Comparison of ENCODE assay signal across 9 mouse cellular contexts in genomic region chr10:44492815-44493525, GRCm38 (mm10). TPM values are rescaled to one million over a fixed set of nuclear protein-coding genes. Genes with fewer than 3 reads are reported as not detected.
DNase-seq lines count a peak whose midpoint lies in the region; ATAC-seq and TF ChIP-seq lines count a peak whose summit lies in the region.
"Had no signal": no experiment of that assay in that cellular context is flagged by ENCODE, and none has a peak within 500 bp of the region (broad histone marks: within the 10 kb centered on the region; RNA-seq: fewer than 3 reads in every experiment).

No protein-coding gene starts in this region.

- H3K9ac ChIP-seq in lung, embryonic 16.5 days (ENCODE audit: low read length), result no peak overlapping the region
- no peak overlapping the region for H3K9ac ChIP-seq in hindbrain, postnatal 0 days (replicated peaks; ENCODE audit: low read length)
- no peak overlapping the region for H3K9ac ChIP-seq in heart, embryonic 11.5 days (ENCODE audit: low read depth, low read length)

- 44% methylated on average over 8 of the region's 8 CpGs for WGBS in lung, embryonic 16.5 days
- 59% methylated on average over 8 of the region's 8 CpGs for WGBS in hindbrain, postnatal 0 days
- 46% methylated on average over 8 of the region's 8 CpGs for WGBS in heart, embryonic 11.5 days (ENCODE audit: insufficient replicate concordance)

- 0 out of 2 replicates have a peak, but pooled peaks have one; percentile 60 for ATAC-seq in lung, embryonic 16.5 days (ENCODE audit: low read depth)
- peak; percentile 27; the same call in 1 of the 2 replicates for ATAC-seq in hindbrain, postnatal 0 days
- no peak for ATAC-seq in heart, embryonic 11.5 days (replicated peaks; ENCODE audit: insufficient number of reproducible peaks, low FRiP score, low TSS enrichment)

- H3K4me1 ChIP-seq in lung, embryonic 16.5 days (replicated peaks; ENCODE audit: control insufficient read depth, insufficient read depth, low read length), result peaks cover 7% of the 10 kb centered on the region
- H3K4me1 ChIP-seq in hindbrain, postnatal 0 days (ENCODE audit: insufficient read depth, low read length), result no peaks in the 10 kb centered on the region
- no peaks in the 10 kb centered on the region for H3K4me1 ChIP-seq in heart, embryonic 11.5 days (ENCODE audit: control insufficient read depth, insufficient read depth, low read length)

- H3K4me3 ChIP-seq in lung, embryonic 16.5 days (ENCODE audit: low read length), result no peak overlapping the region
- H3K4me3 ChIP-seq in hindbrain, postnatal 0 days (ENCODE audit: low read length), result no peak overlapping the region
- no peak overlapping the region for H3K4me3 ChIP-seq in heart, embryonic 11.5 days (ENCODE audit: low read depth, low read length)

- no peaks in the 10 kb centered on the region for H3K9me3 ChIP-seq in lung, embryonic 16.5 days (ENCODE audit: control insufficient read depth, low read length)
- H3K9me3 ChIP-seq in hindbrain, postnatal 0 days (ENCODE audit: low read length), result no peaks in the 10 kb centered on the region
- H3K9me3 ChIP-seq in heart, embryonic 11.5 days (replicated peaks; ENCODE audit: control insufficient read depth, low read length), result no peaks in the 10 kb centered on the region

- no peaks in the 10 kb centered on the region for H3K27me3 ChIP-seq in lung, embryonic 16.5 days (ENCODE audit: control insufficient read depth, insufficient read depth, low read depth, low read length)
- no peaks in the 10 kb centered on the region for H3K27me3 ChIP-seq in hindbrain, postnatal 0 days (ENCODE audit: insufficient read depth, low read length)
- no peaks in the 10 kb centered on the region for H3K27me3 ChIP-seq in heart, embryonic 11.5 days (ENCODE audit: control insufficient read depth, insufficient read depth, low read length)

- no peak for DNase-seq in lung, adult 18-20 months
- peak; percentile 86 to 91 for DNase-seq in cerebellum, postnatal 10 days
- peak; percentile 16 for DNase-seq in hindbrain, postnatal 0 days (ENCODE audit: low spot score)
- DNase-seq in retina, embryonic 14.5 days (ENCODE audit: low spot score), result peak; percentile 93
- DNase-seq in testis, postnatal 14 days (ENCODE audit: low spot score), result no peak
- DNase-seq in heart, postnatal 25 days (ENCODE audit: low spot score), result no peak
- DNase-seq: layer of hippocampus, postnatal 36 days had no signal

- H3K4me2 ChIP-seq in lung, embryonic 16.5 days (ENCODE audit: low read depth, low read length), result no peak overlapping the region
- H3K4me2 ChIP-seq in hindbrain, postnatal 0 days (ENCODE audit: low read depth, low read length), result no peak overlapping the region
- no peak overlapping the region for H3K4me2 ChIP-seq in heart, embryonic 11.5 days

- no peaks in the 10 kb centered on the region for H3K36me3 ChIP-seq in lung, embryonic 16.5 days (ENCODE audit: control insufficient read depth, insufficient read depth, low read length)
- no peaks in the 10 kb centered on the region for H3K36me3 ChIP-seq in hindbrain, postnatal 0 days (ENCODE audit: insufficient read depth, low read length)
- no peaks in the 10 kb centered on the region for H3K36me3 ChIP-seq in heart, embryonic 11.5 days (ENCODE audit: control insufficient read depth, insufficient read depth, low read length)

- intact Hi-C loops in heart, postnatal 25 days (cut with DNase I), result no loop called here

- no peak for TF ChIP-seq CTCF in hindbrain, postnatal 0 days (IDR thresholded peaks at IDR 0.05; ENCODE audit: low read depth)

- H3K27ac ChIP-seq in lung, embryonic 16.5 days (ENCODE audit: low read length), result no peak overlapping the region
- H3K27ac ChIP-seq in hindbrain, postnatal 0 days, result no peak overlapping the region
- no peak overlapping the region for H3K27ac ChIP-seq in heart, embryonic 11.5 days (ENCODE audit: low read depth, low read length)

RNA-seq across cellular contexts. Expression of gene Prdm1, which starts 35.3 kb away (rescaled TPM):
- 2.3 and 2.5 TPM in 2 replicates for polyA plus RNA-seq in lung, embryonic 16.5 days (2015; fragmentation: Nextera tagmentation; extraction: Ambion mirVana)
- 0.25 and 0.63 TPM in 2 replicates for total RNA-seq in hindbrain, postnatal 0 days (2014; rRNA removed)
- 0.39 and 0.44 TPM in 2 replicates for polyA plus RNA-seq in hindbrain, postnatal 0 days (2015; fragmentation: Nextera tagmentation; extraction: Ambion mirVana)
- polyA plus RNA-seq in heart, embryonic 11.5 days (2014; fragmentation: Nextera tagmentation; extraction: Ambion mirVana), result 0.08 and 0.36 TPM in 2 replicates
- 1 to 10 TPM; 1.8 to 2.9 TPM for total RNA-seq in heart, postnatal 25 days (2021)

Comparison
In these comparisons a context has a peak if more than half of its experiments do, and no peak if none do; other contexts are left out.
1. DNase-seq: peak in cerebellum, postnatal 10 days (2 of 2), hindbrain, postnatal 0 days (single experiment) and retina, embryonic 14.5 days (single experiment); none in lung, adult 18-20 months (0 of 2), testis, postnatal 14 days (single experiment) and heart, postnatal 25 days (single experiment).